Mouse (Mus musculus): ENCODE results near the gene Zwilch. TPM values are rescaled to one million over a fixed set of nuclear protein-coding genes. Genes with fewer than 3 reads are reported as not detected.
"Not testable (repeated sequence)": the region's sequence is repeated elsewhere in the genome, so short reads cannot be mapped to it uniquely, and the experiment has no call there.

The Zwilch gene
- polyA plus RNA-seq, 1 experiment from 2014 or later: 5.1 TPM

DNA sequence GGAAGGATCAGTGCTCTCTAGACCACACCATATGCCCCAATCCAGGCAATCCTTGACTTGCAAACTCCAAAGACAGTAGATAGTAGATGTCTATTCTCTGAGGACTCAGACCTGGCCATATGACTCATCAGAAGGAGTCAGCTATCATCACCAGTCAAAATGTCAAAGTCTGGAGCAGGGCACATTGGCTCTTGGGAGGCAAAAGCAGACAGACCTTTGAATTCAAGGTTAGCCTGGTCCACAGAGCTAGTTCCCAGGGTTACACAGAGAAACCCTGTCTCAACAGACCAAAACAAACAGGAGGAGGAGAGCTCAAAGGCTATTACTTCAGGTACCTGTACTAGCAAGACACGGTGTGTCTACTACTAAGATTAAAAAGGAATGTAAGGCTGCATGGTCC, 21.0 kb upstream of the Zwilch start:
- Histone ChIP-seq H3K4me3 (ENCODE audit: low read depth, low read length) (no peak overlapping the region), H3K4me1 (ENCODE audit: control insufficient read depth, insufficient read depth, low read length) (no peaks in the 10 kb centered on the region), H3K9me3 (replicated peaks; ENCODE audit: control insufficient read depth, low read length, poor library complexity, severe bottlenecking) (no peaks in the 10 kb centered on the region), H3K27me3 (ENCODE audit: control insufficient read depth, insufficient read depth, low read depth, low read length) (no peaks in the 10 kb centered on the region), H3K27ac (ENCODE audit: low read length) (no peak overlapping the region), H3K36me3 (ENCODE audit: control insufficient read depth, insufficient read depth, low read length) (peaks cover 15% of the 10 kb centered on the region), H3K9ac (ENCODE audit: low read depth, low read length) (no peak overlapping the region), H3K4me2 (ENCODE audit: low read length) (no peak overlapping the region)
- 100% methylated on average over 1 of the region's 1 CpGs for WGBS
- ATAC-seq: no peak

DNA sequence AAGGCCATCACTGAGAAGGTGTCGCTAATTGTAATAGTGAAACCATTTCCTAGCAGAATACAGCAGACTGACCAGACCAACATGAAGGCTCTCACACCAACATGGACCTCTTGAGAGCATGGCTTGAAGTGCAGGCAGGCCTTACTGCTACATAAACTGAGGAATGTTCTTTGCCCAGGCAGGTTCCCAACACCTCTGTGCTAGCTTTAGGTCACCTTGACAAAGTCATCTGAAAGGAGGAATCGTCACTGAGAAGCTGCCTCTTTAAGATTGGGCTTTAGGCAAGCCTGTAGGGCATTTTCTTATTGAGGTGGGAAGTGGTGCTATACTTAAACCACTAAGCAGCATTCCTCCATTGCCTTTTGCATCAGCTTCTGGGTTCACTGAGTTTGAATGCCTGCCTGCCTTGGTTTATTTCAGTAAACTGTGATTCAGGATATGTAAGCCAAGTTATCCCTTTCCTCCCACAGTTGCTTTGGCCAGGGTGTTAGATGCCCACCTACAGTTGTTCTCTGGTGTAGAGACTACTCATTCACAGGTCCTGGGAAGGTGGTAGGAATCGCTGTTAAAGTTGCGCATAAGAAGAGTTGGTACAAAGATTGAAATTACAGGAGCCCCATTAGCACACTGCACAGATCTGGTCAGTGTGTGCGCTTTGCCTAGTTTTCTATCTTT, 11.4 kb upstream of the Zwilch start:
- peaks cover 13% of the 10 kb centered on the region for H3K36me3 ChIP-seq (ENCODE audit: control insufficient read depth, insufficient read depth, low read length)
- no peaks in the 10 kb centered on the region for H3K9me3 ChIP-seq (replicated peaks; ENCODE audit: control insufficient read depth, low read length, poor library complexity, severe bottlenecking)
- no peak for ATAC-seq
- peaks cover 9% of the 10 kb centered on the region for H3K4me1 ChIP-seq (ENCODE audit: control insufficient read depth, insufficient read depth, low read length)
- H3K27ac ChIP-seq (ENCODE audit: low read length): no peak overlapping the region
- no peaks in the 10 kb centered on the region for H3K27me3 ChIP-seq (ENCODE audit: control insufficient read depth, insufficient read depth, low read depth, low read length)
- H3K4me2 ChIP-seq (ENCODE audit: low read length): no peak overlapping the region
- no peak overlapping the region for H3K4me3 ChIP-seq (ENCODE audit: low read depth, low read length)
- 93% methylated on average over 5 of the region's 5 CpGs for WGBS
- no peak overlapping the region for H3K9ac ChIP-seq (ENCODE audit: low read depth, low read length)

DNA sequence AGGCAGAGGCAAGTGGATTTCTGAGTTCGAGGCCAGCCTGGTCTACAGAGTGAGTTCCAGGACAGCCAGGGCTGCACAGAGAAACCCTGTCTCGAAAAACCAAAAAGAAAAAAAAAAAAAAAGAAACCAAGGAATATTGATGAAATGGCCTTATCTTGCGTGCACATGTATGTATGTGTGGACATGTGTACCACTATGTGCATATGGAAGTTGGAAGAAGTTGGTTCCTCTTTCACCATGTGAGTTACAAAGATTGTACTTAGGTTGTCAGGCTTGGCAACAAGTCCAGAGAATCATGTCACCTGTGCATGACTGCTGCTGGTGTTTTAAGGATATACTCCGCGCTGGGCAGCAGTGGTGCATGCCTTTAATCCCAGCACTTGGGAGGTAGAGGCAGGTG, 10.4 kb upstream of the Zwilch start:
- H3K4me3 ChIP-seq (ENCODE audit: low read depth, low read length); H3K9ac ChIP-seq (ENCODE audit: low read depth, low read length); H3K9me3 ChIP-seq (replicated peaks; ENCODE audit: control insufficient read depth, low read length, poor library complexity, severe bottlenecking); H3K27me3 ChIP-seq (ENCODE audit: control insufficient read depth, insufficient read depth, low read depth, low read length); ATAC-seq; H3K27ac ChIP-seq (ENCODE audit: low read length); H3K4me1 ChIP-seq (ENCODE audit: control insufficient read depth, insufficient read depth, low read length); H3K4me2 ChIP-seq (ENCODE audit: low read length): not testable (repeated sequence)
- H3K36me3 ChIP-seq (ENCODE audit: control insufficient read depth, insufficient read depth, low read length): peaks cover 11% of the 10 kb centered on the region
- 90% methylated on average over 5 of the region's 5 CpGs for WGBS

DNA sequence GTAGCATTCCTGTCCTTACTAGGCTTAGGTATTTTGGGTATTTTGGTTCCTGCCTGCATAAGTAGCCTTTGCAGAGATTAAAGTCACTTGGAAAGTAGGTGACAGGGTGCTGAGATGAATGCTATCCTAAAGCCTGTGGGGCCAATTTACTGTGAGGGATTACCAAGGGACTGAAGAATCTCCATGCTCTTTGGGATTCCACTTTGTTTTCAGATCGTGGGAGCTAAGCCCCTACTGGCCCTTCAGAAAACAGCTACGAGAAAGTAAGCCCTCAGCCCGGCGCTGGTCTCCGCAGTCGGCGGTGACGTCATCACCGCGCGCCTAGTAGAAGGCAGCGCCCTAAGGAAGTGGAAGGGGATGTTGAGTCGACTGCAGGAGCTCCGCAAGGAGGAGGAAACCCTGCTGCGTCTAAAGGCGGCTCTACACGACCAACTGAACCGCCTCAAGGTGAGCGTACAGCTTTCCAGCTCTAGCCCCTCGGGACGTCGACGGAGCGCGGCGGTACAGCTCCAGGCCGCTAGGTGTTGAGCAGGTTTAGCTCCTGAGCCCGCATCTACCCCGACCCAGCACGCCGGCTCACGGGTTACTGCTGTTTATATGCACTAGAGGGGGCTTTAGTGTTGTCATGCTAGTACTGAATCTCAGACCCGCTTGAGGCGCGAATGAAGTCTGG, 6.2 kb upstream of the Zwilch start, which contains the start of gene Snapc5:
Snapc5 (plus strand) TSS at position 301 of the 673 bp plus-strand sequence.
- ATAC-seq: peak; percentile 92
- H3K9me3 ChIP-seq (replicated peaks; ENCODE audit: control insufficient read depth, low read length, poor library complexity, severe bottlenecking): no peaks in the 10 kb centered on the region
- peak within 1 kb of the TSS; percentile 58 for H3K4me3 ChIP-seq (ENCODE audit: low read depth, low read length)
- peak within 1 kb of the TSS; percentile 69 for H3K9ac ChIP-seq (ENCODE audit: low read depth, low read length)
- peak within 1 kb of the TSS; percentile 68 for H3K4me2 ChIP-seq (ENCODE audit: low read length)
- peaks cover 23% of the 10 kb centered on the region for H3K36me3 ChIP-seq (ENCODE audit: control insufficient read depth, insufficient read depth, low read length)
- H3K4me1 ChIP-seq (ENCODE audit: control insufficient read depth, insufficient read depth, low read length): peaks cover 18% of the 10 kb centered on the region
- WGBS: 0% methylated on average over 35 of the region's 35 CpGs
- H3K27me3 ChIP-seq (ENCODE audit: control insufficient read depth, insufficient read depth, low read depth, low read length): no peaks in the 10 kb centered on the region
- H3K27ac ChIP-seq (ENCODE audit: low read length): peak within 1 kb of the TSS; percentile 82

DNA sequence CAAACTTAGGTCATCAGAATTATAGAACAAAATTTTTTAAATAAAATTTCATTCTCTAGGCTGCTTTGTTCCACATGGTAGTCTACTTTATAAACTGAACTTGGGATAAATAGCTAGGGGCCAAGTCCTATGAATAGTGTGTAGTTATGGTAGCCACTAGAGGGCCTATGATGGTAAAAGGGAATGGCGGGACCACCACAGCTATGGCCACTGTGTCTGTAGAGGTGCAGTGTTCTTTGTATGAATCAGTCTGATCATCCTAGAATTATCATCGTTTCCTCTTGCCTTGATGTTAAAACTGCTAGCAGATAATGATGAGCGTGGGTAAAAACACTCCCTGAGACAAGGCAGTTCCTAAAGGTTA, 5.7 kb upstream of the Zwilch start:
- Histone ChIP-seq H3K9me3 (replicated peaks; ENCODE audit: control insufficient read depth, low read length, poor library complexity, severe bottlenecking) (no peaks in the 10 kb centered on the region), H3K4me3 (ENCODE audit: low read depth, low read length) (peak overlapping the region; percentile 58; the same call in 1 of the 2 replicates), H3K4me1 (ENCODE audit: control insufficient read depth, insufficient read depth, low read length) (peaks cover 18% of the 10 kb centered on the region), H3K36me3 (ENCODE audit: control insufficient read depth, insufficient read depth, low read length) (peaks cover 23% of the 10 kb centered on the region), H3K27ac (ENCODE audit: low read length) (peak overlapping the region; percentile 82; the same call in 1 of the 2 replicates), H3K4me2 (ENCODE audit: low read length) (peak overlapping the region; percentile 68), H3K9ac (ENCODE audit: low read depth, low read length) (no peak overlapping the region), H3K27me3 (ENCODE audit: control insufficient read depth, insufficient read depth, low read depth, low read length) (no peaks in the 10 kb centered on the region)
- peak; percentile 61; the same call in 1 of the 2 replicates for ATAC-seq
- 29% methylated on average over 3 of the region's 3 CpGs for WGBS

DNA sequence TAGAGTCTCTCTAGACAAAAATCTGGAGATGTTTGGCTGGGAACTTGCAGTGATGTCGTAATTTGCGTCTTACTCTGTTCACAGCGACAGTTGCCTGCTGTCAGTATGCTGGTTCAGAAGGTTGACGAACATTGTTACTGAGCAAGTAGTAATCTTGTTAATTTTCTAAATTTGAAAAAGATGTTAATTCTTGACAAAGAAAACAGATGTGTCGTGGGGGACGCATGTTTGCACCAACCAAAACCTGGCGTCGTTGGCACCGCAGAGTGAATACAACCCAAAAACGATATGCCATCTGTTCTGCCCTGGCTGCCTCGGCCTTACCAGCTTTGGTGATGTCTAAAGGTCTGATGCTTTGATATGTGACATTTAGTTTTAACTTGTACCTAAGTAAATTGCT, 2.5 kb upstream of the Zwilch start:
- Histone ChIP-seq H3K4me3 (ENCODE audit: low read depth, low read length) (no peak overlapping the region), H3K36me3 (ENCODE audit: control insufficient read depth, insufficient read depth, low read length) (peaks cover 23% of the 10 kb centered on the region), H3K4me2 (ENCODE audit: low read length) (no peak overlapping the region), H3K27ac (ENCODE audit: low read length) (no peak overlapping the region), H3K4me1 (ENCODE audit: control insufficient read depth, insufficient read depth, low read length) (peaks cover 25% of the 10 kb centered on the region), H3K9ac (ENCODE audit: low read depth, low read length) (no peak overlapping the region), H3K27me3 (ENCODE audit: control insufficient read depth, insufficient read depth, low read depth, low read length) (no peaks in the 10 kb centered on the region), H3K9me3 (replicated peaks; ENCODE audit: control insufficient read depth, low read length, poor library complexity, severe bottlenecking) (no peaks in the 10 kb centered on the region)
- 94% methylated on average over 11 of the region's 11 CpGs for WGBS
- no peak for ATAC-seq

DNA sequence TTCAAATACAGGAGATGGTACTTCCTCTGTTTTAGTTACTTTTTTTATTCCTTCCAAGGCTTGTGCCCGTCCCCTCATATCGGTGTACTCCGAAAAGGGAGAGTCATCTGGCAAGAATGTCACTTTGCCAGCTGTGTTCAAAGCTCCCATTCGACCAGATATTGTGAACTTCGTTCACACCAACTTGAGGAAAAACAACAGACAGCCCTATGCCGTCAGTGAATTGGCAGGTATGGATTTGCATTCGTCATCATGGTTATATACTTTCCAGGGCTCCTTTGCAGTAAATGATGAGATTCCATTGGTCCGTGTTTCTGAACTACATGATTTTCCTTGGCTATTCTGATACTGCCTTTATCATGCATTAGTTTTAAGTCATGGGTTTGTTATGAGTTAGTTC, 1.9 kb upstream of the Zwilch start:
- Histone ChIP-seq H3K4me3 (ENCODE audit: low read depth, low read length) (no peak overlapping the region), H3K27me3 (ENCODE audit: control insufficient read depth, insufficient read depth, low read depth, low read length) (no peaks in the 10 kb centered on the region), H3K4me2 (ENCODE audit: low read length) (no peak overlapping the region; the same call in 1 of the 2 replicates), H3K27ac (ENCODE audit: low read length) (no peak overlapping the region), H3K9ac (ENCODE audit: low read depth, low read length) (no peak overlapping the region), H3K9me3 (replicated peaks; ENCODE audit: control insufficient read depth, low read length, poor library complexity, severe bottlenecking) (no peaks in the 10 kb centered on the region), H3K4me1 (ENCODE audit: control insufficient read depth, insufficient read depth, low read length) (peaks cover 20% of the 10 kb centered on the region), H3K36me3 (ENCODE audit: control insufficient read depth, insufficient read depth, low read length) (peaks cover 23% of the 10 kb centered on the region)
- 78% methylated on average over 8 of the region's 8 CpGs for WGBS
- no peak for ATAC-seq

DNA sequence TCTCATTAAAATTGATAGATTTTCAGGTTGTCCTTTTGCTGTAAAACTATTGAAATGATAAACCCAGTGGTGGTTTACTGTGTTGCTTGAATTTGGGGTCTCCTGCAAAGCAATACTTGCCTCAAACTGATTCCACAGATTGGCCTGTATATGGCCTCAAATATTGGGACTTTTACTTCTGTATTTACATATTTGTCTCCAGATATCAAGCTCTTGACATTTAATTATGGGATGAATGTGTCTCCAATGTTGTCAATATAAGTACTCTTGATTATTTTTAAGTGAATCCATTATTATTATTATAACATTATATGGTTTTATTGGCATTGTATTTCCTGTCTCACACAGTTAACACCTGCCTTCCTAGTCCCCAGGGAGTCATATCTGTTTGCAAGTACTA, 1.4 kb upstream of the Zwilch start:
- Histone ChIP-seq H3K36me3 (ENCODE audit: control insufficient read depth, insufficient read depth, low read length) (peaks cover 23% of the 10 kb centered on the region), H3K27me3 (ENCODE audit: control insufficient read depth, insufficient read depth, low read depth, low read length) (no peaks in the 10 kb centered on the region), H3K9ac (ENCODE audit: low read depth, low read length) (0 out of 2 replicates have a peak overlapping the region, but pooled peaks have one; percentile 79), H3K27ac (ENCODE audit: low read length) (no peak overlapping the region), H3K4me2 (ENCODE audit: low read length) (peak overlapping the region; percentile 96), H3K9me3 (replicated peaks; ENCODE audit: control insufficient read depth, low read length, poor library complexity, severe bottlenecking) (no peaks in the 10 kb centered on the region), H3K4me3 (ENCODE audit: low read depth, low read length) (peak overlapping the region; percentile 77), H3K4me1 (ENCODE audit: control insufficient read depth, insufficient read depth, low read length) (peaks cover 16% of the 10 kb centered on the region)
- no peak for ATAC-seq

DNA sequence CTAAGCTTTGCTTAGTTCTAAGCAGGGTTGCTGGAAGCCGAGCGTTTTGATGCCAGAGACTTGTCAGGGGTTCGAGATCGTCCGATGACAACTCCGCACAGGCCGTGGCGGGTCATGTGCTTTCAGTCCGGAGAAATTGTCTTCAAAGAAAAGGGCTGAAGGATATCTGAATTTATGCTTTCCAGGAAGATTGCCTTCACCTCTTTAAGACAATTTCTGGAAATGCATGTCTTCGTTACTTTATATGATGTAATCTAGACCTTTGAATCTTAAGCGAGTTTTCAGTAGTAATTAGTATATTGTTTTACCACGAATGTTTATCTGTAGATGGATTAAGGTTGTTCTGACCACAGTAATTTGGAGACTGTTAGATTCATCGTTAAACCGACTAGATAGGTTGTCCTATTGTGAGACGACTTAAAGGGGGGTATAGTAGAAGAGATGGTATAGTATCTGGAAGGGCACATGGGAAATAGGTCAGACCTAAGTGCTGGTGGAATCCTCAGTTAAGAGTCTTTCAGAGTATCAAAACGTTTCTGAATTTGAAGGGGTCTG, 839 bp upstream of the Zwilch start:
- Histone ChIP-seq H3K36me3 (ENCODE audit: control insufficient read depth, insufficient read depth, low read length) (peaks cover 23% of the 10 kb centered on the region), H3K9ac (ENCODE audit: low read depth, low read length) (peak overlapping the region; percentile 79), H3K9me3 (replicated peaks; ENCODE audit: control insufficient read depth, low read length, poor library complexity, severe bottlenecking) (no peaks in the 10 kb centered on the region)

More for the DNA sequence above, 839 bp upstream of the Zwilch start:
- Histone ChIP-seq H3K27me3 (ENCODE audit: control insufficient read depth, insufficient read depth, low read depth, low read length) (no peaks in the 10 kb centered on the region), H3K27ac (ENCODE audit: low read length) (peak overlapping the region; percentile 77), H3K4me2 (ENCODE audit: low read length) (peak overlapping the region; percentile 96), H3K4me3 (ENCODE audit: low read depth, low read length) (peak overlapping the region; percentile 77), H3K4me1 (ENCODE audit: control insufficient read depth, insufficient read depth, low read length) (peaks cover 16% of the 10 kb centered on the region)
- WGBS: under 1% methylated on average over 16 of the region's 16 CpGs
- no peak for ATAC-seq

All from midbrain, embryonic 16.5 days (tissue).